Mouse (Mus musculus) spleen, adult 2 months (tissue): Measurements from ENCODE around the gene Rnf8.

Experiments
- CTCF ChIP-seq: fragments of 200-500 bp; IDR thresholded peaks from 2 replicates; pipeline ENCODE4 v1.5.1; 2011; ENCODE audit warnings: mild to moderate bottlenecking, inconsistent platforms; ENCODE audit not compliant: insufficient read depth, insufficient read length, insufficient replicate concordance; ENCODE audit errors: extremely low read depth
- POLR2A ChIP-seq: fragments of 200-500 bp; IDR thresholded peaks from 2 replicates; pipeline ENCODE4 v1.6.1; 2011; ENCODE audit warnings: low read depth, low read length, inconsistent platforms

- TF ChIP-seq POLR2A (no peak), CTCF (no peak)
Measured at GRCm38 (mm10) chr17:29687373-29687772, 72.8 kb downstream of the Rnf8 start.
